Mouse (Mus musculus): ENCODE measurements around the gene Loxl3.

Loxl3 gene

DNA sequence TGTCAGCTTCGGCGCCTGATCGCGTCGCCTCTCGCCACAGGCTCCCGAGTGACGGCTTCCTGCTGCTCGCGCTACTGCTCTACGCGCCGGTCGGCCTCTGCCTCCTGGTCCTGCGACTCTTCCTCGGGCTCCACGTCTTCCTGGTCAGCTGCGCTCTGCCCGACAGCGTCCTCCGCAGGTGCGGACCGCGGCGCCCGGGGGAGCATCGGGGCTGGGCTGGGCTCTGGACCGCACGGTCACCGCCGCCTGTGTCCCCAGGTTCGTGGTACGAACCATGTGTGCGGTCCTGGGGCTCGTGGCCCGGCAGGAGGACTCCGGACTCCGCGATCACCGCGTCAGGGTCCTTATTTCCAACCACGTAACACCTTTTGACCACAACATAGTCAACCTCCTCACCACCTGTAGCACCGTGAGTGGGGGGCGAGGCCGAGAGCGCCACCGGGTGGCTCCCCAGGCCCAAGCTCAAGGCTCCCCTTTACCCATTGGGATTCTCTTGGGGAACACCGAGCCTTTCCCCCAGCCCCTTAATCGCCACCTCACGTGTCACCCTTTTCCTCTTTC is 21.0 kb downstream of the Loxl3 start, which contains the start of gene Htra2:
TSS of gene Htra2 (minus strand) at position 403 of the 561 bp plus-strand sequence.
- peak; percentile 51 for DNase-seq

DNA sequence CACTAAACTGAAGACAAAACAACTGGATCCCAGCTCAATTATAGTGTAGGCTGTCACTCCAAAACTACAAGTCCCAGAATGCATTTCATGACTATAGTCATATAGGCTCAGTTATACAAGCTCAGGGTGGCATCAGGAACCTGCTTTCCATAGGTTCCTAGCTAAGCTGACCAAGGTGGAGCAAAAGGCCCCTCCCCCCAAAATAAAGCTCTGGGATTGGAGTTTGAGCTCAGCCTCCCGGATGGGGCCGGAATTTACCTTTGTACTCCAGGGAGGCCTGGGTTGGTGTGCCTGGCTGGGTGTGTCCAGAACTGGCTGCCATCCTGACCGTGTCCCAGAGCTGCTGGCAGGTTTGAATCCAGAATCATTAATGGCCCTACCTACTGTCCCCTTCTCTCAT is 23.8 kb downstream of the Loxl3 start, which contains the start of gene Dqx1:
TSS of gene Dqx1 (plus strand) at position 55 of the 400 bp plus-strand sequence.
- peak; percentile 92 for DNase-seq

DNA sequence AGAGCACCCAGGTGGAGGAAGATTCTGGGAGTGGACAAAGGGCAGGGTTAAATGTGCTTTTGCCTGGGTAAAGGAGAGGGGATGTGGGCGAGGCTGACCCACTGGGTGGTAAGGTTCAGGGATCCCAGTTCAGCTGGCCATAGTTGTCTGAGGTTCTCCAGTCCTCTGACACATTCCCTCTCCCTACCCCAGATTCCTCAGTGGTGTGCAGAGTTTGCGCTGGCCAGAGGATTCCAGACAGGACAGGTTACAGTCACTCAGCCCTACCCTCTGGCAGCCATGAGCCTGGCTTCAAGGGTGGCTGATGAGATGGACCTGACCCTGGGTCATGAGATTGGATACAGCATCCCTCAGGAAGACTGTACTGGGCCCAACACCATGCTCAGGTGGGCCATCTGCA is 24.8 kb downstream of the Loxl3 start:
- DNase-seq = no peak

- DNase-seq = no peak
Observed at GRCm38 (mm10) chr6:83065995-83066394, 32.0 kb downstream of the Loxl3 start.

GRCm38 (mm10) chr6:83066441-83066840 is 32.5 kb downstream of the Loxl3 start:
- DNase-seq = no peak

DNA sequence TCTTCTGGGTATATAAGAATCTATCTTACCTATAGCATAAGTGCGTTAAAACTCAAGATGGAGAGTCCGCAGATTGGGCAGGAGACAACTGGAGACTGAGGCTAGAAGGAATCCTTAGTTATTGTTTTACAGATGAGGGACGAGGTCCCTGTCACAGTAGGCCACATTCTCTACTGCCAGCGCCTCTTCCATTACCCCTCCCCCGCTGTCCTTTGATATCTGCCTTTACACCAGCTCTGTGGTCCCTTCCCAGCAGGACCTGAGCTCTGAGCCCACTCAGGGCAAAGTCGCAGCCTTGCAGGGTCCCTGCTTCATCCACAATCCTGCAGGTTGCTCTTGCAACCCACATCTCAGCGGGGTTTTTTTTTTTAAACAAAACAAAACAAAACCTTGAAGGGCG is 34.2 kb downstream of the Loxl3 start:
- DNase-seq = no peak

- no peak for DNase-seq
Observed at GRCm38 (mm10) chr6:83068706-83069487, 34.9 kb downstream of the Loxl3 start.

DNA sequence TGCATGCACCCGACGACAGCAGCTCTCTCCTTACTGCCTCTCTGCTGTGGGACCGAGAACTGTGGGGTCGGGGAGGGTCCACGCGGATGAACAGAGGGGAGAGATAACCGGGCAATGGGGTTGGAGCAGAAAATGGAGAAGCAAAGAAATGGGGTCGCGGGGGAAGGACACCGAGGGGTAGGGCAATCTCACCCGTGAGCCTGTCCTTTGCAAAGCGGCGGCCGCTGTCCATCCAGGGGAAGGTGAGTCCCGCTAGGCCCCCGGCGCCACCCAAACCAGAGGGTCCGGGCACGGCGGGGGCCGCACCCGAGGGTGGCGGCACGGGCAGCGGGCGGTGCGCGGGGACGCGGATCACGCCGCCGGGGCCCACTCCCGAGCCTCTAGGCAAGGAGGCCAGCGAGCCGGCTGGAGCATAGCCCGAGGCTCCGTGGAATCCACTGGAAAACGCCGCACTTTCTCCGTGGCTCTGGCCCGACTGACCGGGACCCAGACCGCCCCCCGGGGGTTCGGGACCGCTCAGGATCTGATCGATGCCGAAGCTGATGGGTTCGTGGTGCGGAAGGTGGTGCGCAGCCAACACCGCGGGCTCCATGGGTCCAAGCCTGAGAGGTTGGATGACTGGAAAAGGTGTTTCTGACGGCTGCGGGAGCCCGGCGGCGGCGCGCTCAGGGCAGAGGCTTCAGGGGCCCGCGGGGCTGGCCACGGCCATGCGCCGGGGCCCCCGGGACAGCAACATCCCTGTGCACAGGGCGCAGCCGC is 35.7 kb downstream of the Loxl3 start:
- DNase-seq = no peak

DNA sequence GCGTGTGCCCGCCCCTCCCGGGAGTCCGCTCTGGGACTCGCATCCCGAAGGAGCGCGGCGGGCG is 36.1 kb downstream of the Loxl3 start, which contains the start of gene Tlx2:
TSS of gene Tlx2 (minus strand) at position 47 of the 64 bp plus-strand sequence.
- DNase-seq = no peak

- DNase-seq = no peak
Observed at GRCm38 (mm10) chr6:83070311-83071219, 36.6 kb downstream of the Loxl3 start.

DNA sequence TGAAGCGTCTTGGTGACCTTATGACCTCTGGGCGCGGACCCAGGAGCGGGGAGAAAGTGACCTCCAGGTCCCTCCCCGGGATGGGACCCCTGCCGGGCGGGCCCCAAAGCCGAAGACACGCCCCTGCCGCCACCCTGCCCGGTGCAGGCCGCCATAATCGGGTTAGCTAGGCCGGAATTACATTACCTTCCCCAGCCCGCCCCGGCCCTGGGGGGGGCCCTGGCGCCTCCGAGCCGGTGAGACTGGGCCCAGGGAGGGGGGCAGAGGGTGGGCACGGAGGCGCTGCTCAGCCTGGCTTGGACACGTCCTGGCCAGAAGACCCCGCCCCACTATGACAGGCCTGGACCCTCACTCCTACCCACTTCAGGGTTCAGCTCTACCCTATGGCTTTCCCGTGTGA is 37.2 kb downstream of the Loxl3 start:
- DNase-seq = no peak

- peak; percentile 38 for DNase-seq
Observed at GRCm38 (mm10) chr6:83074979-83075378, 41.0 kb downstream of the Loxl3 start.

DNA sequence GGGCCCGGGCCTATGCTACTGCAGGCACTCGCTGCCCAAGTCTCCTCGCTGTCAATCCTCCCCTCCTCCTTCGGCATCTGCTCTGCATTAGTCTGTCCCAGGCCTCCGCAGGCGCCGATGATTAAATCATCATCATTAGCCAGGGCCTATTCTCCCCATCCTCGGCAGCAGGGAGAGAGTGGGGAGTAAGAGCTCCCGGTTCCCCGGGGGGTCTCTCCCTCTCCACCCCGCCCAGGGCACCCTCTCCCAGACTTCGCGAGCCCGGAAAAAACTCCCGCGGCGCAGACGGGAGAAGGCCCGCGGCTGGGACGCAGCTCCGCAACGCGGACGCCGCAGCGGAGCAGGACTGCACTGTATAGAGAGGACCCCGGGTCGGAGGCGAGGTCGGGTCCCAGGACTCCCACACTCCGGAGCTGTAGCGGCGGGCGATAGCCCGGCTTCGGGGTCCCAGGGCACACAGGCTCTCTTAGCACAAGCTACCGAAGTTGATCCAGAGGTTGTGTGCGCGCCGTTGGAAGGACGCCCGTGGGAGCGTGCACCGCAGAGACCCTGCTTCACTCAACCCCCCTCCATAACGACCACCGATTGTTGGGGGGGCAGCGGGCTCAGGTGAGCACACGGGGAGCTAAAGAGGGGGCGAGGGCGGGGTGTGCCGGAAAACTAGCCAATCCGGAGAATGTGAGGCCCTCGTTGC is 43.8 kb downstream of the Loxl3 start, which contains the start of gene Pcgf1:
TSS of gene Pcgf1 (plus strand) at position 240 of the 694 bp plus-strand sequence.
- DNase-seq = peak; percentile 46

- peak; percentile 100 for DNase-seq
Observed at GRCm38 (mm10) chr6:83078324-83078858, 44.4 kb downstream of the Loxl3 start.

GRCm38 (mm10) chr6:83080210-83080609 is 46.2 kb downstream of the Loxl3 start:
- no peak for DNase-seq

GRCm38 (mm10) chr6:83083497-83083896 is 49.5 kb downstream of the Loxl3 start:
- DNase-seq = no peak

GRCm38 (mm10) chr6:83084477-83084876 is 50.5 kb downstream of the Loxl3 start:
- DNase-seq = peak; percentile 39

DNA sequence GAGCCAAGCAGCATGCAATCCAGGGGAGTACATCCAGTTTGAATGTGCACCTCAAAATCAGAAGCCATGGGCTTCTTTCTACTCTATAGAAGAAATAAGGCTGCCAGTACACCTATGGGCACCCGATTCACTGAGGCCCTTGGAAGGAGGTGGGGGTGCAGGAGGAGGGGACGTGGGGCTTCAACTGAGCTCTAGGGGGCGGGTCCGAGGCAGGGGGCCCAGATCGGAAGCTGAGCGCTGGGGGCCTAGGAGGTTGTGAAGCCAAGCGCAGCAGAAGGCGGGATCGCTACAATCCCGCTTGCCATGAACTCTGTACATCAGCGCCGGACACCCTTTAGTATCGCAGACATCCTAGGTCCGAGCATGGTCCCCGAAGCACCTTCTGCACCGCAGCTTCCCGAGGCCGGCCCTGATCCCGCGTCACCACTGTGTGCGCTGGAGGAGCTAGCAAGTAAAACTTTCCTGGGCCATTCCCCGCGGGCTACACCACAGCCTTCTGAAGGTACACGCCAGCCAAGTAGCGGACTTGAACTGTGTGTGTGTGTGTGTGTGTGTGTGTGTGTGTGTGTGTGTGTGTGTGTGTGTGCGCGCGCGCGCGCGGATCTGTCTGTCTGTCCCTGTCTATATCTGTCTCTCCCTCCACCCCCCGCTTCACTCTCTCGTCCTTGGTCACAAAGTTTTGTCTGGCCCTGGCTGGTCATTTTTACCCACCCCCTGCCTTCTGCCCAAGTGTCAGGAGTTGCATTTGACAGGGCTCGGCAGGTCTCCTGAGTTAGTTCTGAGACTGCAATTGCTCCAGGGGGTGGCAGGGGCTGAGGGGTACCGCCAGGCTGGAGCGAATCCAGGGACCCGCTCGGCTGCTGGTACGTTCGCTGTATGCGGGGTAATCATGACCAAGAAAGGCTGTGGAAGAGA is 52.4 kb downstream of the Loxl3 start, which contains the start of gene Lbx2:
TSS of gene Lbx2 (plus strand) at position 247 of the 915 bp plus-strand sequence.
- no peak for DNase-seq

DNA sequence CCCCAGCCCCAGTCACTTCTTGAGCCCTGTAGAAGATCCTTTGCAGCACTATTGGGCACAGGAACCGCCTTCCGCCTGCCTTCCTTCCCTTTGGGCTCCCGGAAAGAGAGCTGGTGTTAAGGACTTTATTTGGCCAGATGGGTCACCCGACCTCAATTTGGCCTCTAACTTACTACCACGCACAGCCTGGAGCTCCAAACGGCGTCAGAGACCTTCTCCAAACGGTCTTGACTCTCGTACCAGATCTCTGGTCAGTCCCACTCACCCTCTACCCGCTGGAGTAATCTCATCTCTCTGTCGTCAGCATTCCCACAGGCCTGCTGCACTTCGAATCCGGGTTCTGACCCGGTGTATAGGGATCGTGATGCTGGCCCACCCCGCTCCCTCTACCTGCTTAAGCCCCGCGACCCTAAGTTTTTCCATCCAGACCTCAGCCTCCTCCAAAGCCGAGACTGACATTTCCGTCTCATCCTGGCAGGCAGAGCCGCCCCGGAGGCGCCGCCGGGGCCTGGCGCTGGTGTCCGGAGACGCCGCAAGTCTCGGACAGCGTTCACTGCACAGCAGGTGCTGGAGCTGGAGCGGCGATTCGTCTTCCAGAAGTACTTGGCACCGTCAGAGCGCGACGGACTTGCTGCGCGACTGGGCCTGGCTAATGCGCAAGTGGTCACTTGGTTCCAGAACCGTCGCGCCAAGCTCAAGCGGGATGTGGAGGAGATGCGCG is 53.4 kb downstream of the Loxl3 start:
- DNase-seq = peak; percentile 41

- DNase-seq = no peak
Observed at GRCm38 (mm10) chr6:83087926-83088260, 53.9 kb downstream of the Loxl3 start.

Measured in kidney, adult 9 months (tissue).